Mouse (Mus musculus) liver, embryonic 11.5 days (tissue): ENCODE measurements around the gene Foxl1. TPM values are rescaled to one million over a fixed set of nuclear protein-coding genes. Genes with fewer than 3 reads are reported as not detected.

Experiments used
- ATAC-seq: fragments of 200-750 bp; cut with Nextera tagmentation; replicated peaks from 2 replicates; pipeline ENCODE4 v1.8.0; 2017; ENCODE audit warnings: moderate number of reproducible peaks, mild to moderate bottlenecking, moderate TSS enrichment, moderate library complexity; ENCODE audit not compliant: low FRiP score
- DNase-seq: peaks from one replicate; pipeline ENCODE4 v3.0.0-alpha.2; 2017; ENCODE audit warnings: low spot score
- H3K27ac ChIP-seq: fragments of 300-500 bp; sonication (generic); 2 replicates; pipeline ENCODE4 v1.5.1; 2014; ENCODE audit warnings: mild to moderate bottlenecking, low read depth, low read length, control low read depth
- H3K27me3 ChIP-seq: fragments of 300-500 bp; sonication (generic); replicated peaks from 2 replicates; pipeline ENCODE4 v1.6.1; 2014; ENCODE audit warnings: low read length, mixed read lengths; ENCODE audit not compliant: control insufficient read depth, insufficient read depth
- H3K36me3 ChIP-seq: fragments of 300-500 bp; sonication (generic); 2 replicates; pipeline ENCODE4 v1.6.1; 2014; ENCODE audit warnings: mild to moderate bottlenecking, low read length, moderate library complexity, mixed read lengths; ENCODE audit not compliant: control insufficient read depth, insufficient read depth
- H3K4me1 ChIP-seq: fragments of 300-500 bp; sonication (generic); replicated peaks from 2 replicates; pipeline ENCODE4 v1.6.1; 2014; ENCODE audit warnings: low read length, mixed read lengths; ENCODE audit not compliant: control insufficient read depth, insufficient read depth
- H3K4me2 ChIP-seq: fragments of 300-500 bp; sonication (generic); 2 replicates; pipeline ENCODE4 v1.6.1; 2014; ENCODE audit warnings: mild to moderate bottlenecking, control low read depth, moderate library complexity
- H3K4me3 ChIP-seq: fragments of 300-500 bp; sonication (generic); 2 replicates; pipeline ENCODE4 v1.5.1; 2014; ENCODE audit warnings: low read depth, low read length, control low read depth
- H3K9ac ChIP-seq: fragments of 300-500 bp; sonication (generic); 2 replicates; pipeline ENCODE4 v1.6.1; 2014; ENCODE audit warnings: low read depth, low read length, control low read depth
- H3K9me3 ChIP-seq: fragments of 300-500 bp; sonication (generic); 2 replicates; pipeline ENCODE4 v1.6.1; 2016; ENCODE audit warnings: low read length, inconsistent platforms, mixed read lengths; ENCODE audit not compliant: control insufficient read depth
- WGBS: fragments of 180-500 bp; shearing (Covaris S2); extraction: QIAGEN DNeasy Blood & Tissue Kit; methylation state at CpG from one replicate; pipeline ENCODE4 v1.1.7; 2014; 5-methylcytosine and 5-hydroxymethylcytosine counted together
- polyA plus RNA-seq: library from polyadenylated mRNA; unstranded; fragments of >200 nt; fragmentation: Nextera tagmentation; extraction: Ambion mirVana; gene quantifications from 2 replicates; pipeline ENCODE4 v1.2.1, GENCODE M21; 2014

The Foxl1 gene
- polyA plus RNA-seq, 1 experiment from 2014 or later, result 0.73 TPM

GRCm38 (mm10) chr8:121117906-121118305 is 9.8 kb upstream of the Foxl1 start:
- DNase-seq, result no peak
- H3K4me1 ChIP-seq, result peaks cover 3% of the 10 kb centered on the region
- H3K27ac ChIP-seq, result no peak overlapping the region
- H3K36me3 ChIP-seq, result no peaks in the 10 kb centered on the region; the same call in 1 of the 2 replicates
- H3K9ac ChIP-seq, result peak overlapping the region; percentile 48
- H3K4me3 ChIP-seq, result peak overlapping the region; percentile 50
- no peaks in the 10 kb centered on the region for H3K9me3 ChIP-seq
- peaks cover 95% of the 10 kb centered on the region for H3K27me3 ChIP-seq
- WGBS, result 2% methylated on average over 28 of the region's 28 CpGs
- no peak for ATAC-seq
- peak overlapping the region; percentile 84 for H3K4me2 ChIP-seq

GRCm38 (mm10) chr8:121118634-121119420 is 8.9 kb upstream of the Foxl1 start:
- WGBS, result 4% methylated on average over 18 of the region's 18 CpGs
- DNase-seq, result no peak
- peak overlapping the region; percentile 50 for H3K4me3 ChIP-seq
- no peaks in the 10 kb centered on the region; the same call in 1 of the 2 replicates for H3K36me3 ChIP-seq
- no peak overlapping the region for H3K27ac ChIP-seq
- H3K4me1 ChIP-seq, result no peaks in the 10 kb centered on the region; the same call in none of the 2 replicates
- ATAC-seq, result no peak
- H3K4me2 ChIP-seq, result peak overlapping the region; percentile 84
- no peaks in the 10 kb centered on the region for H3K9me3 ChIP-seq
- peaks cover 100% of the 10 kb centered on the region for H3K27me3 ChIP-seq
- H3K9ac ChIP-seq, result no peak overlapping the region

GRCm38 (mm10) chr8:121119635-121120455 is 7.9 kb upstream of the Foxl1 start:
- no peaks in the 10 kb centered on the region for H3K9me3 ChIP-seq
- peaks cover 99% of the 10 kb centered on the region for H3K27me3 ChIP-seq
- DNase-seq (no peak), ATAC-seq (no peak)
- peak overlapping the region; percentile 84 for H3K4me2 ChIP-seq
- no peak overlapping the region for H3K9ac ChIP-seq
- H3K27ac ChIP-seq, result no peak overlapping the region
- H3K4me1 ChIP-seq, result no peaks in the 10 kb centered on the region; the same call in none of the 2 replicates
- H3K36me3 ChIP-seq, result no peaks in the 10 kb centered on the region; the same call in 1 of the 2 replicates
- WGBS, result 17% methylated on average over 12 of the region's 12 CpGs
- H3K4me3 ChIP-seq, result no peak overlapping the region

GRCm38 (mm10) chr8:121120456-121121419 is 7.0 kb upstream of the Foxl1 start:
- H3K4me2 ChIP-seq, result no peak overlapping the region; the same call in 1 of the 2 replicates
- DNase-seq, result no peak
- H3K4me1 ChIP-seq, result no peaks in the 10 kb centered on the region; the same call in none of the 2 replicates
- no peak overlapping the region for H3K9ac ChIP-seq
- no peak overlapping the region for H3K27ac ChIP-seq
- 19% methylated on average over 17 of the region's 17 CpGs for WGBS
- peaks cover 99% of the 10 kb centered on the region for H3K27me3 ChIP-seq
- no peaks in the 10 kb centered on the region for H3K9me3 ChIP-seq
- no peak overlapping the region for H3K4me3 ChIP-seq
- no peak for ATAC-seq
- H3K36me3 ChIP-seq, result no peaks in the 10 kb centered on the region; the same call in 1 of the 2 replicates

GRCm38 (mm10) chr8:121121704-121122103 is 6.0 kb upstream of the Foxl1 start:
- no peaks in the 10 kb centered on the region for H3K9me3 ChIP-seq
- no peak for DNase-seq
- H3K36me3 ChIP-seq, result no peaks in the 10 kb centered on the region; the same call in 1 of the 2 replicates
- H3K4me1 ChIP-seq, result no peaks in the 10 kb centered on the region; the same call in none of the 2 replicates
- no peak overlapping the region for H3K9ac ChIP-seq
- peaks cover 99% of the 10 kb centered on the region for H3K27me3 ChIP-seq
- no peak overlapping the region for H3K4me2 ChIP-seq
- 20% methylated on average over 8 of the region's 8 CpGs for WGBS
- ATAC-seq, result no peak
- no peak overlapping the region for H3K4me3 ChIP-seq
- H3K27ac ChIP-seq, result no peak overlapping the region

GRCm38 (mm10) chr8:121122368-121122767 is 5.4 kb upstream of the Foxl1 start:
- no peak for ATAC-seq
- no peak overlapping the region for H3K4me3 ChIP-seq
- no peaks in the 10 kb centered on the region; the same call in 1 of the 2 replicates for H3K4me1 ChIP-seq
- H3K27ac ChIP-seq, result no peak overlapping the region
- 15% methylated on average over 7 of the region's 7 CpGs for WGBS
- no peak overlapping the region for H3K9ac ChIP-seq
- H3K4me2 ChIP-seq, result no peak overlapping the region
- no peak for DNase-seq
- H3K27me3 ChIP-seq, result peaks cover 99% of the 10 kb centered on the region
- no peaks in the 10 kb centered on the region; the same call in 1 of the 2 replicates for H3K36me3 ChIP-seq
- H3K9me3 ChIP-seq, result no peaks in the 10 kb centered on the region

- Histone ChIP-seq H3K27me3 (peaks cover 99% of the 10 kb centered on the region), H3K4me3 (no peak overlapping the region), H3K4me2 (no peak overlapping the region), H3K9ac (no peak overlapping the region), H3K9me3 (no peaks in the 10 kb centered on the region), H3K36me3 (no peaks in the 10 kb centered on the region; the same call in 1 of the 2 replicates), H3K4me1 (peaks cover 3% of the 10 kb centered on the region), H3K27ac (no peak overlapping the region)
- ATAC-seq (no peak), DNase-seq (no peak)
- WGBS, result 66% methylated on average over 2 of the region's 2 CpGs
These were observed 4.6 kb upstream of the Foxl1 start for GRCm38 (mm10) chr8:121123113-121123512.
